Mouse (Mus musculus): ENCODE results near the gene Rasgrp2. TPM values are rescaled to one million over a fixed set of nuclear protein-coding genes. Genes with fewer than 3 reads are reported as not detected.

Rasgrp2 gene
- polyA plus RNA-seq, 2 experiments: 27.5 to 27.6 TPM

- H3K9me3 ChIP-seq (ENCODE audit: control insufficient read depth, low read length): no peaks in the 10 kb centered on the region
- H3K4me2 ChIP-seq (replicated peaks; ENCODE audit: low read depth, low read length, severe bottlenecking): no peak overlapping the region
- no peaks in the 10 kb centered on the region for H3K36me3 ChIP-seq (ENCODE audit: control insufficient read depth, insufficient read depth, low read length)
- ATAC-seq (ENCODE audit: low FRiP score, low read depth) (no peak), DNase-seq (ENCODE audit: low spot score) (no peak)
- no peak for TF ChIP-seq POLR2A (IDR thresholded peaks at IDR 0.05; ENCODE audit: borderline replicate concordance, extremely low read depth, insufficient read depth, insufficient read length)
- no peak overlapping the region for H3K27ac ChIP-seq (replicated peaks; ENCODE audit: low read depth, low read length)
- H3K4me3 ChIP-seq (replicated peaks; ENCODE audit: low read length): no peak overlapping the region
- no peak overlapping the region for H3K9ac ChIP-seq (ENCODE audit: low read depth, low read length, severe bottlenecking)
- H3K4me1 ChIP-seq (ENCODE audit: control insufficient read depth, insufficient read depth, low read length): no peaks in the 10 kb centered on the region
- H3K27me3 ChIP-seq (ENCODE audit: control insufficient read depth, insufficient read depth, low read length): no peaks in the 10 kb centered on the region
- WGBS: 74% methylated on average over 6 of the region's 6 CpGs
Measured at GRCm38 (mm10) chr19:6459504-6459903, 60.4 kb downstream of the Rasgrp2 start.

DNA sequence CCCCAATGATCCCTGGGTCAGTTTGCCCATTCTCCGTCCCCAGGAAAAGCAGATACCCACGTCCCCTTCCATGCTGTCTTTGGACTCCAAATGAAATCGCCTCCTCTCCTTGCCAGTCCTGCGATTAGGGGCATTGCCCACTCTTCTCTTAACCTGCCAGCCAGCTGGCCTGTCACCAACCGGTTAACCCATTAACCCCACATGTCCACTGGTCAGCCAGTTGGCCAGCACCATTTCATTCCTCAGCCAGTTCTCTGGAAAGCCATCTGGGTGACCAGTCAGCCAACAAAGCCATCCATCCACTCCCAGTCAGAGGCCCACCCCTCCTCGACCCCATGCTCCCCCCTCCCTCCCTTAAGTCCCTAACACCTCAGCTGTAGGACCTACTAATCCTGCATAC is 63.7 kb downstream of the Rasgrp2 start:
- H3K9ac ChIP-seq (ENCODE audit: low read depth, low read length, severe bottlenecking): no peak overlapping the region
- no peak overlapping the region for H3K4me3 ChIP-seq (replicated peaks; ENCODE audit: low read length)
- no peak overlapping the region for H3K27ac ChIP-seq (replicated peaks; ENCODE audit: low read depth, low read length)
- no peaks in the 10 kb centered on the region for H3K27me3 ChIP-seq (ENCODE audit: control insufficient read depth, insufficient read depth, low read length)
- TF ChIP-seq POLR2A (IDR thresholded peaks at IDR 0.05; ENCODE audit: borderline replicate concordance, extremely low read depth, insufficient read depth, insufficient read length): no peak
- no peaks in the 10 kb centered on the region for H3K4me1 ChIP-seq (ENCODE audit: control insufficient read depth, insufficient read depth, low read length)
- H3K9me3 ChIP-seq (ENCODE audit: control insufficient read depth, low read length): no peaks in the 10 kb centered on the region
- ATAC-seq (ENCODE audit: low FRiP score, low read depth): no peak
- 40% methylated on average over 6 of the region's 6 CpGs for WGBS
- DNase-seq (ENCODE audit: low spot score): no peak
- H3K4me2 ChIP-seq (replicated peaks; ENCODE audit: low read depth, low read length, severe bottlenecking): no peak overlapping the region
- no peaks in the 10 kb centered on the region for H3K36me3 ChIP-seq (ENCODE audit: control insufficient read depth, insufficient read depth, low read length)

GRCm38 (mm10) chr19:6464306-6465071 is 65.3 kb downstream of the Rasgrp2 start:
- ATAC-seq (ENCODE audit: low FRiP score, low read depth) (no peak), DNase-seq (ENCODE audit: low spot score) (no peak)
- no peaks in the 10 kb centered on the region for H3K9me3 ChIP-seq (ENCODE audit: control insufficient read depth, low read length)
- H3K4me2 ChIP-seq (replicated peaks; ENCODE audit: low read depth, low read length, severe bottlenecking): no peak overlapping the region
- no peak for TF ChIP-seq POLR2A (IDR thresholded peaks at IDR 0.05; ENCODE audit: borderline replicate concordance, extremely low read depth, insufficient read depth, insufficient read length)
- WGBS: 49% methylated on average over 10 of the region's 10 CpGs
- no peak overlapping the region for H3K4me3 ChIP-seq (replicated peaks; ENCODE audit: low read length)
- no peaks in the 10 kb centered on the region for H3K27me3 ChIP-seq (ENCODE audit: control insufficient read depth, insufficient read depth, low read length)
- H3K9ac ChIP-seq (ENCODE audit: low read depth, low read length, severe bottlenecking): no peak overlapping the region
- no peak overlapping the region for H3K27ac ChIP-seq (replicated peaks; ENCODE audit: low read depth, low read length)
- H3K4me1 ChIP-seq (ENCODE audit: control insufficient read depth, insufficient read depth, low read length): no peaks in the 10 kb centered on the region
- H3K36me3 ChIP-seq (ENCODE audit: control insufficient read depth, insufficient read depth, low read length): no peaks in the 10 kb centered on the region

Other genes with a start within 250 kb of the Rasgrp2 start
- gene Majin, start 215.0 kb upstream of the Rasgrp2 start, polyA plus RNA-seq (2012; rRNA removed): 0.05 and 0.09 TPM in 2 replicates
- not detected in 2 replicates for gene Majin, start 215.0 kb upstream of the Rasgrp2 start, polyA plus RNA-seq (2014; fragmentation: Nextera tagmentation; extraction: Ambion mirVana)
- gene Gpha2, start 173.0 kb upstream of the Rasgrp2 start, polyA plus RNA-seq (2012; rRNA removed): 1.5 and 2.7 TPM in 2 replicates
- gene Gpha2, start 173.0 kb upstream of the Rasgrp2 start, polyA plus RNA-seq (2014; fragmentation: Nextera tagmentation; extraction: Ambion mirVana): 1.2 and 2.3 TPM in 2 replicates
- 45.0 and 48.1 TPM in 2 replicates for gene Ppp2r5b, start 163.5 kb upstream of the Rasgrp2 start, polyA plus RNA-seq (2012; rRNA removed)
- gene Ppp2r5b, start 163.5 kb upstream of the Rasgrp2 start, polyA plus RNA-seq (2014; fragmentation: Nextera tagmentation; extraction: Ambion mirVana): 27.5 and 27.8 TPM in 2 replicates
- gene Atg2a, start 157.7 kb upstream of the Rasgrp2 start, polyA plus RNA-seq (2012; rRNA removed): 18.3 and 25.7 TPM in 2 replicates
- gene Atg2a, start 157.7 kb upstream of the Rasgrp2 start, polyA plus RNA-seq (2014; fragmentation: Nextera tagmentation; extraction: Ambion mirVana): 10.6 and 14.6 TPM in 2 replicates
- gene Ehd1, start 122.6 kb upstream of the Rasgrp2 start, polyA plus RNA-seq (2012; rRNA removed): 160 and 232 TPM in 2 replicates
- 68.7 and 81.8 TPM in 2 replicates for gene Ehd1, start 122.6 kb upstream of the Rasgrp2 start, polyA plus RNA-seq (2014; fragmentation: Nextera tagmentation; extraction: Ambion mirVana)
- 15.2 and 17.0 TPM in 2 replicates for gene Cdc42bpg, start 92.9 kb upstream of the Rasgrp2 start, polyA plus RNA-seq (2012; rRNA removed)
- gene Cdc42bpg, start 92.9 kb upstream of the Rasgrp2 start, polyA plus RNA-seq (2014; fragmentation: Nextera tagmentation; extraction: Ambion mirVana): 1.4 and 2.0 TPM in 2 replicates
- 102 and 117 TPM in 2 replicates for gene Men1, start 64.4 kb upstream of the Rasgrp2 start, polyA plus RNA-seq (2012; rRNA removed)
- gene Men1, start 64.4 kb upstream of the Rasgrp2 start, polyA plus RNA-seq (2014; fragmentation: Nextera tagmentation; extraction: Ambion mirVana): 60.4 and 65.6 TPM in 2 replicates
- gene Map4k2, start 58.2 kb upstream of the Rasgrp2 start, polyA plus RNA-seq (2012; rRNA removed): 90.4 and 122 TPM in 2 replicates
- gene Map4k2, start 58.2 kb upstream of the Rasgrp2 start, polyA plus RNA-seq (2014; fragmentation: Nextera tagmentation; extraction: Ambion mirVana): 8.8 and 10.5 TPM in 2 replicates
- 252 and 276 TPM in 2 replicates for gene Sf1, start 35.6 kb upstream of the Rasgrp2 start, polyA plus RNA-seq (2012; rRNA removed)
- 149 and 159 TPM in 2 replicates for gene Sf1, start 35.6 kb upstream of the Rasgrp2 start, polyA plus RNA-seq (2014; fragmentation: Nextera tagmentation; extraction: Ambion mirVana)
- 20.5 and 23.9 TPM in 2 replicates for gene Pygm, start 14.9 kb upstream of the Rasgrp2 start, polyA plus RNA-seq (2012; rRNA removed)
- 17.3 and 22.8 TPM in 2 replicates for gene Pygm, start 14.9 kb upstream of the Rasgrp2 start, polyA plus RNA-seq (2014; fragmentation: Nextera tagmentation; extraction: Ambion mirVana)
- 3.6 and 6.1 TPM in 2 replicates for gene Nrxn2, start 19.4 kb downstream of the Rasgrp2 start, polyA plus RNA-seq (2012; rRNA removed)
- gene Nrxn2, start 19.4 kb downstream of the Rasgrp2 start, polyA plus RNA-seq (2014; fragmentation: Nextera tagmentation; extraction: Ambion mirVana): 1.3 and 2.6 TPM in 2 replicates
- not detected in 2 replicates for gene Slc22a12, start 143.7 kb downstream of the Rasgrp2 start, polyA plus RNA-seq (2012; rRNA removed)
- gene Slc22a12, start 143.7 kb downstream of the Rasgrp2 start, polyA plus RNA-seq (2014; fragmentation: Nextera tagmentation; extraction: Ambion mirVana): not detected in 2 replicates